Mouse (Mus musculus): ENCODE data around the gene Slc6a1.

Slc6a1 gene

DNA sequence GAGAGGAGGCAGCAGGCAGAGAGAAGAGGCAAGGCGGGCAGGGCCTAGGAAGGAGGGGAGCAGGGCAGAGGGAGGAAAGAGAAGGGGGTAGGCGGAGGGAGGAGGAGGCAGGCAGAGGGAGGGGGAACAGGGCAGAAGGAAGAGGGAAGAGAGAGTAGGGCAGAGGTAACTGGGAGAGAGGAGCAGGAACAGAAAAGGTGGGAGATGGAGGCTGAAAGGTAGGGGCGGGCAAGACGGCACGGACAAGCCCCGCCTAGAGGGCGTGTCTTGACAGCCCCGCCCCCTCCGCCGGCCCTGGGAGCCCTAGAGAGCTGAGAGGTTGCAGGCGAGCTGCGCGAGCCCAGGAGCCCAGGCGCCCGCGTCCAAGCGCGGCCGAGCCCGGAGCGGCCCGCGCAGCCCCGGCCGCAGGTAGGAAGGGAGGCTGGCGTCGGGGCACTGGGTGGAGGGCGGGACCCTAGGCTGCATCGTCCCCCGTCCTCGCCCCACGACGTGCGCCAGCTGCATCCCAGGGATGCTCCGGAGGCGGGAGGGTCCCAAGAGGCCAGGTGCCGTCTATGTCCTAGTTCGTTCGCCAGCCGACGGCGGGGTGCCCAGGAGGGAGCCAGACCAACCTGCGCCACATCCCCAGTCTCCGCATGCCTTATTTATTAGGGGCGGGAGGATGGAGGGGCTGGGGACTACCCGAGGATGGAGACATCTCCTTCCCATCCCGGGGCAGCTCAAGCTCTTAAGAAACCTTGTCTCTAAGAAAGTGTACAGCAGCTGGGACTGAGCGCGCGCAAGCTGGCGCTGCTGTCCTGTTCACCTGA, at the start of gene Slc6a1:
Slc6a1 (plus strand) TSS at position 167 of the 809 bp plus-strand sequence.
- in situ Hi-C loops (cut with MboI, MseI) = no loop called here

DNA sequence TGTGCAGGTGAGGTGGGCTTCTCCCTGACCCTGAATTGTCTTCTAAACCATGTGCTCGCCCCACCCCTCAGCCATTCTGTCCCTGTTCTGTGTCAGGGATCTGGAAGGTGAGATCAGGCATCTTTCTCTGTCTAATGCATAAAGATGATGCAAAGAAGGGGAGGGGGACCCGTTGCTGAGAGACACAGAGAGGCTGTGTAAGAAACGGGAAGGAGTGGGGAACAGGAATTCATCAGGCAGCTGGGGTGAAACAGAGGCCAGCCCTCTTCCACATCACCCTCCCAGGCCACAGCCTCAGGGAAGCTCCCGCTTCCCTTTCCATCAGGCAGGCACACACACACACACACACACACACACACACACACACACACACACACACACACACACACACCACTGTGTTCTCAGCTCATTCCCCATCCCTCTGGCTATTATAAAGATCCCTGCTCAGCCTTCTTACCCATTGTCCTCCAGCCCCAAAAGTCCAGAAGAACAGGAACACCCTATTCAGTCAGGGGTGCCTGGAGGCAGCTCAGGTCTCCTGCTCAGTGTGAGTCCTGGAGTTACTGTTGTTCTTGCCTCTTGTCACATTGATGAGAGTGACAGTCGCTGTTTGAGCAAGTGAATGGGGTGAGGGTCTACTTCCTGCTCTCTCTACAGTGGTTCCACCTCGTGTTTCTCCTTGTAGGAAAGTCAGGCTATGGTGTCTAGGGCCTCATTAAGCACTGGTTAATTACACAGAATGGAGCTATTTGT, 43.4 kb upstream of the Slc6a1 start:
- in situ Hi-C loops (cut with MboI, MseI) = no loop called here

DNA sequence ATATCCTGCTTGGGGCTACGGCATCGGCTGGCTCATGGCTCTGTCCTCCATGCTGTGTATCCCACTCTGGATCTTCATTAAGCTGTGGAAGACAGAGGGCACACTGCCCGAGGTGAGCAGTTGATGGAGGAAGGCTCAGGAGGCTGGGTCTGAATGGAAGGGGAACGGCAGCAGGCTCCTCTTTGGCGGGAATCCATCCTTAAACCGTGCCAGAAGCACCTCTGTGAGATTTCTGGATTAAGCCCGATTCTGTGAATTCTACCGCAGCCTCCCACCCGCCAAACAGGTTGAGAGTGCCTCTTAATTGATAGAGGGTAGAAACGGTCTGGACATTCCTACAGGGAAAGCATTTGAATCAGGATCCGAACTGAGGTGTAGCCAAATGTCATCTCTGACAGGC, 36.8 kb upstream of the Slc6a1 start:
- in situ Hi-C loops (cut with MboI, MseI) = no loop called here

DNA sequence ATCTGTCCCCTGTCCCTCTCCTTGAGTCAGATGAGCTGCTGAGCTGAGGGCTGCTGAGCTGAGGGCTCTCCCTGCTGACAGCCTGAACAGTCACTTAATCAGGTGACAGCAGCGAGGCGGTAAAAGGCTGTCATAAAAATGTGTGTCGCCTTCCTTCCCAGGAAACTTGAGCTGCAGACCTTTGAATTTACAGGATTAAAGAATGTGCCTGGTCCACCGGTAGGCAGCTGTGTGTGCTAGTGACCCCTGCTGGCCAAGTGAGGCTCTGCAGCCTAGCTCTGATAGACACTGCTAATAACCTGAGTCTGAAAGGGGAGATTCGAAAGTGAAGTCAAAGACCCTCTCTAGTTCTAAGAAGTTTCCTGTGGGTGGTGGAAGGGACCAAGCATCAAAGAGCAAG, 32.1 kb upstream of the Slc6a1 start:
- in situ Hi-C loops (cut with MboI, MseI) = no loop called here

DNA sequence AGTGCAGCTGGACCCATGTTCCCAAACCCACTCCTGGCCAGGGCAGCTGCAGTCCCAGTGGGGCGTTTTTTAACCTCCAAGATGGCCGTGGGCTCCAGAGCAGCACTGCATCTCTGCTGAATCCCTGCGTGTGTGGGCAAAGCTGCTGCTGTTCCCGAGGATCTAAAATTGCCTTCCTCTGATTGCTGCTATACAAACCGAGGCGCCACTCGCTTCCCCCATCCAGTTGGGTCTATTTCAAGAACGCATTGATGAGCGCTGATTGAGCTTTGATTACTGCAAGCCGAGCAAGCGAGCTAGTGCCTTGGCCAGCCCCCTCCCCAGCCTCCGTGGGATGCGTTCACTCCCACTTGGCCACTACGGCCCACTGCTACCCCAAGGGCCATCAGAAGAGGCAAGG, 27.5 kb upstream of the Slc6a1 start:
- in situ Hi-C loops (cut with MboI, MseI) = no loop called here

DNA sequence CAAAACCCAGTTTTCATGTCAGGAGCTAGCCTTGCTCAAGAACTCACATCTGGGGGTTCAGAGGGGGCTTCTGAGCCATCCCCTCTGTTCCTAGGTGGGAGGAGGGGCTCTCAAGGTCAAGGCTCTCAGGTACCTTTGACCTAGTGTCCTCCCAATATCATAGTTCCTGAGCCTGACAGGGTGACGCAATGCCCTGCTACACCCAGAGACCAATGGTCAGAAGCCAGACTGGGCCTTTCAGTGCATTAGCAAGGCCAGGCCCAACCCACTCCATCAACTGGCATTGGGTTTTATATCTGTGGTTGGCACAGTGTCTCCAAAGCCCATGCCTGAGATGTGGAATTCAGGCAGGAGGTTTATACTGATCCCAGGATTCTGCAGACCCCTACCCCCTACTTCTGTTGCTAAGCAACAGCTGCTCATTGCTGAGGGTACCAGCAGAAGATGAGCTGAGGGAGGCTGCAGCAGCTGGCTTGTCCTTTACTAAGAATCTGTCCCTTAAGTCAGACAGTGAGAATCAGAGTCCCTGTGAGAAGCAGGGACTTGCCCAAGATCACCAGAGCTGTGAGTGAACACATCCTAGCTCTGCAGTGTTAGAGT, 24.6 kb upstream of the Slc6a1 start:
- in situ Hi-C loops (cut with MboI, MseI) = no loop called here

DNA sequence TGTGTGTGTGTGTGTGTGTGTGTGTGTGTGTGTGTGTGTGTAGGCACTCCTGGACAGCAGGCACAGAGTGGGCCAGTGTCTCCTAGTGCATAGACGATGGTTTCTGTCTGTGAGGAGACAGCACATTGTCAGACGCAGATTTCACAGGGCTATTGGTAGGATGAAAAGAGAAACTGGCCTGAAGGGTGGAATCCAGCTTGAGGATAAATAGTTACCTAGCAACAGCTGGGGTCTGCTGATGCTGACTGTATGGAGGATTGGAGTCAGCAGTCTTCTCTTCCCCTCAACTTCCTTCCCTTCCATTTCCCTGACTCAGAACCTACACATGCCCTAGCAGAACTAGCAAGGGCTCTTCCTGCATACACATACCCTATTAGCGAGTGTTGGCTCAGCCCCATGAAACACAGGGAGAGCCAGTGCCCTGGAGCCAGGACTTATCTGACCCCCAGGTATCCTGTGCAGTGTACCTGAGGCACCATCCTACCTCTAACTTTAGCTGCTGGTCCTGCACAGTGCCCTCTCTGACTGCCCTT, 23.7 kb upstream of the Slc6a1 start:
- in situ Hi-C loops (cut with MboI, MseI) = no loop called here

DNA sequence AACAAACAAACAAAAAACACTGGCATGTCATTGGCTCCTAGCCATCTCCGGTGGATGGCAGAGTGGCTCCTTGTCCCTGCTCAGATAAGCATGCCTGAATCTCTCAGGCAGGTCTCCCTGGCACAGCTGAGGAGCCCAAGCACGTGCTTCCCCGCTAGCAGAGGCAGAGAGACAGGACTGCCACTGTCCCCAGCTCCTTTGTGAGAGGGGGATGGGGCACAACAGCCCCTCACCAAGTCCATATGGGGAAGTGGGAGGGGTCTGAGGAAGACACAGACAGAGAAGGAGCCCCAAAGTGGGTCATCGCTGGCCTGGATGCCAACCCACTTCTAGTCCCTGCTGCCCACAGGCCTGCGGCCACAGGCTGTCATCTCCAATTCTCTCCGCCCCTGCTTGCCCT, 20.8 kb upstream of the Slc6a1 start:
- in situ Hi-C loops (cut with MboI, MseI) = no loop called here

DNA sequence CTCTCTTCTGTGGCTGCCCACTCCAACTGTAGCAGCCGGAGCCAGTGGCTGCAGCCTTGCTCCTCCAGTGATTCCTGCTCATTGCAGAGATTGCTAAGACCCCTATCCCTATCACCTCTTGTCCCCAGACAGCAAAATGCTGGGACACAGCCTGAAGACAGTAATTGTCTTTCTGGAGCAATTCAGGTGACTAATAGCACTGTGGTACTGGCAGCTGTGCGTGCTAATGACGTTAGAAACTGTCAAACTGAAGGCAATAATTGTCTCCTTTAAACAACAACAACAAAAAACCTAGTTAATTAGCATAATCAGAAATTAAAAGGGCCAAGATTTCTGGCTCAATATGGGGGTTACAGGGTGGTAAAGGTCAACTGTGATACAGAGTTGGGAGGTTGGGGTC, 18.4 kb upstream of the Slc6a1 start:
- in situ Hi-C loops (cut with MboI, MseI) = no loop called here

DNA sequence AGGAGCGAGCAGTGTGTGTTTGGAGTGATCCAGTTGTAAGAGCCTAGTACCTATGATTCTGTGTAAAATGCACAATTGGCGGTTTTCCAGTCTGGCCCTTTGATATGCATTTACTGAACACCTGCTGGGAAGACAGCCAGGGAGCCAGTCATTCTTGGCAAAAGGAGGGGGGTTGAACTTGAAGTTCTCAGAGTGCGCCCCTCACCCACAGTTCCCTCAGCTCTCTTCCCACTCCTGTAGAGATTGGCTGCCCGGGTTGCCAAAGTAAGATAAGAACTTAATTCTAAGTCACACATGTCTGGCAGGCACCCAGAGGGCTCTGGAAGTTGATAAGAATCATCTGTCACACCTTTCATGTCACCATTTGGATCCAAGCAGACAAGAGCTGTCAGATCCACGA, 18.0 kb upstream of the Slc6a1 start:
- in situ Hi-C loops (cut with MboI, MseI) = no loop called here

DNA sequence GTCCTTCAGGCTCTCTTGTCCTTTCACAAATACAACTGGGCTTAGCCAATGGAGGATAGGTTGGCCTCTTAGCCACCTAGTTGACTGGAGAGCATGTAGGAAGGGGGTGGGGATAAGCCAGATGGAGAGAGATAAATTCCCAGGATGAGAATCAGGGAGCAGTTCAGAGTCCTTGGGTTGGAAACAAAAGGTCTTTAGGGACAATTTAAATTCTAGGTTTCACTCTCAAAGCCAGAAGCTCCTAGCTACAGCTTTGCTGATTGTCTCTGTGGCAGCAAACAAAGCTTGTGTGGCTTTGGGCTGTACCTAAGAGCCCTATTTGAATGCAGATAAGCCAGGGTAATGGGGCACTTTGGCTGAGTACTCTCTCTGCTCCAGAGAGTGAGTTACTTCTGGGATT, 16.2 kb upstream of the Slc6a1 start:
- in situ Hi-C loops (cut with MboI, MseI) = no loop called here

DNA sequence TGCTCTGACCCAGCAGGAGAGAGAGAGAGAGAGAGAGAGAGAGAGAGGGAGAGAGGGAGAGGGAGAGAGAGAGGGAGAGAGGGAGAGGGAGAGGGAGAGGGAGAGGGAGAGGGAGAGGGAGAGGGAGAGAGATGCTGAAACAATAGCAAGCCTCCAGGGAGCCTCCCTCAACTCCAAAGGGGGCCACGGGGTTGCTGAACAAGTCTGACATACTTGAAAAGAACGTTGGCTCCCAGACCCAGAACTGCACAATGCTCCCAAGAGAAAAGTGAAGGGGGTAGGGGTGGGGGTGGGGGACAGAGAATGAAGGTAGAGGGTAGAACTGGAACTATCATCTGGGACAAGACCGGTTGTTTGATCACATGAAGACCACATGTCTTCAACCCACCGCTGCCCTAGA, 14.5 kb upstream of the Slc6a1 start:
- in situ Hi-C loops (cut with MboI, MseI) = no loop called here

DNA sequence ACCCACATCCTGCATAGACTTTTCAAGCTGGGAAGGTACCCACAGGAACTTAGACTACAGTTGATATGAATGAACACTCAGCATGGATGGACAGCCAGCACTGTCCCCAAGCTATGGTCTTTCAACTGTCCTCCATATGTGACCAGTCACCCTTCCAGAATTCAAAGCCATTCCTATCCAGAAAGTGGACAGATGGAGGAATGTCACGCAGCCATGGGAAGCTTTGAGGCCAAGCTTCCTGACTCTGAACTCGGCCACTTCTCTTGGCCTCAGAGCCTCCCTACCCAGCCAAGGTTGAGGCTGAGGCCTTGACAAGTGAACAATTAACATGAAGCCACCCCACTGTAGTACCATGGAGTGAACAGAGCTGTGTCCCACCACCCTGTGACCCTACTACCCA, 12.8 kb upstream of the Slc6a1 start:
- in situ Hi-C loops (cut with MboI, MseI) = no loop called here

DNA sequence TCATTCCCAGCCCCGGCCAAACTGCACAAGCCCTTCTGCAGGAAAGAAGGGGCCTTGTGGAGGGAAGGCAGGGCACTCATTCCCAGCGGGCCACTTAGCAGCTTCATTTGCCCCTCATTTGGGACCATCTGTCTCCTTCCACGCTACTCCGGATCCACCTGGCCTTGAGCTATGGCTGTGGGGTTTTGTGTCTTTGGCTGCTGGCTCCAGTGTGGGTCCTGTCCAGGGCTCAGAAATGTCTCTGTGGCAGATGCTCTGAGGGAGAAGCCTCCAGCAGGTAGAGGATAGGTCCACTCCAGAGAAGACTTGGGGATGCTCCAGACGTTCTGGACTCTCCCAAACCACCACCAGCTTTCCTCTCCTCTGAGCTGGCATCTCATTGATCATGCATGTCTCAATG, 11.6 kb upstream of the Slc6a1 start:
- in situ Hi-C loops (cut with MboI, MseI) = no loop called here

DNA sequence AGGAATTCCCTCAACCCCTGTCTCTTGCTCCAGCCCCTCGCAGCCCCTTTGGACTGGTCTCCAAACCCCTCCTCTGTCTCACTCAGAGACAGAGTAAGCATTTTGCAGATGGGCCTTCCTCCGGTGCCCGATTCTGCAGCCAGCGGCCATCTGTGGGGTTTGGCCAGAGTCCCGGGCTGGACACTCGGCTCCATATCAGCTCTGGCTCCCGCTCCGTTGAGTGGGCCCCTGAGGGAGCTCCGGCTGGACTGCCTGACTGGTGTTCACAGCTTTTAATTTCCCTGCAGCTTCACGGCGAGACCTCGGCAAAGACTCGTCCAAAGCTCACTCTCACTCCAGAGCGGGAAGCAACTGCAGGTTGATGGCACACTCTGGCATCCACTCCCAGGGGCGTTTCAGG, 10.2 kb upstream of the Slc6a1 start:
- in situ Hi-C loops (cut with MboI, MseI) = no loop called here

DNA sequence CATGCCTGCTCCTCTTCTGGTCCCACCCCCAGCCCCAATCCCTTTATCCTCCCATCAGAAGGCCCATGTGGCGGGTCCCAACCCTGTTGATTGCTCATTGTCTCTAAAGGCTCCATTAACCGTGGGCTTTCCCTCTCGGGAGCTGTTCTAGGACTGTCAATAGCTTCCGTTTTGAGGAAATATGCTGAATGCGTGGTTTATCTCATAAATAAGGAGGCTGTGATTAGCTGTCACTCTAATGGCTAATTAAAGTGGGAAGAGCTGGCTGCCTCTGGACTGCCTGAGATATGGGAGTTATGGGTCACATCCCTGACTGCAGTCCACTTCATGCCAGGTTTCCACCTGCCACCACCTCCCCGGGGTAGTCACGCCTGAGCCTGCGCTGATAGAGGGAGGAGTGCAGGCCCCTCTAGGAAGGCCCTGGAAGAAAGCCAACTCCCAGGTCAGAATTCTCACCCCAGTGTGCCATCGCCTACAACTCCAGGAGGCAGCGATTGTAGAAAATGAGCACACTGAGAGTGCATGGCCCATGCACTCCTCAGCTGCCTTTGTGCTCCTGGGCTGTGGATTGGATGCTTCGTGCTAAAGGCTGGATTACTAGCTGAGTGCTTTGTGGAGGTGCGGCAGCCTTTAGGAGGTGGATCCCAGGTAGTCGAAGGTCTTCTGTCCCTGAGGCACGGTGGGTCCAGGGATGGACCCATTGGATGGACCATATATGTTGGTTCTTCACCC, 8.3 kb upstream of the Slc6a1 start:
- in situ Hi-C loops (cut with MboI, MseI) = no loop called here

DNA sequence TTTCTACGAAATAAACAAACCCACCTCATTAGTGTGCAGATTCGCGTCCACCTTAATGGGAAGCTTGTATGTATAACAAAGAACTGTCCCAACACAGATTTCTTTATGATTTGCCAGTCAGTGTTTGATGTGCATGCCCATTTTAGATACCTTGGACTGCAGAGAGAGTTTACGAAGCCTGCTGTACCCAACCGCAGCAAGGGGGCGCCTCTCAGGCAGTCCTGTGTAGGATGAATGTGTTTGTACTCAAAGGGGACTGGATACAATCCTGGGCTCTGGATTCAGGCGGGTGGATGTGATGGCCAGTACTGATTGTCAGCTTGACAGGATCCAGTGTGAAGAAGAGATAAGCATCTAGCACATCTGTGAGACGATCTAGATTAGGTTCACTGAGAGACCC, 6.6 kb upstream of the Slc6a1 start:
- in situ Hi-C loops (cut with MboI, MseI) = no loop called here

DNA sequence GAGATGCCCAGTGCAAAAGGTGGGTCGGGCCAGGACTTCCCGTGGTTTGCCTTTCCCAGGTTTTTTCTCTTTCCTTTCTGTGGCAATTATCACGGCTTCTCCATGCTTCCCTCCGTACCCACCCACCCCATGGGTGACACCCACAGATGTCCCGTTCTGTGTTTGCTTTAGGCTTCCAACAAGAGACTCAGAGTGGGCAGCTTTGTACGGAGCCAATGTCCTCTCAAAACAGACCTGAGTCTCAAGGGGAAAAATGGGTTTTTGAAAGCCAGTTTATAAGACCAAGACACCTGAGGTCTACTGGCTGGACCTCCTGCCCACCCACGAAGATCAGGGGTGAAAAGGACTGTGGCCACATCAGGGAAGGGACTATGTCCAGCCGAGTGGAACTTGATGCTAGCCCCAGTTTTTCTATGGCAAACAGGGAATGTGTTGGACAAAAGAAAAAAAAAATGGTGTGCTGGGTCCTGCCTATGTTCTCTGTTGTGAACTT, 889 bp downstream of the Slc6a1 start:
- in situ Hi-C loops (cut with MboI, MseI) = no loop called here

DNA sequence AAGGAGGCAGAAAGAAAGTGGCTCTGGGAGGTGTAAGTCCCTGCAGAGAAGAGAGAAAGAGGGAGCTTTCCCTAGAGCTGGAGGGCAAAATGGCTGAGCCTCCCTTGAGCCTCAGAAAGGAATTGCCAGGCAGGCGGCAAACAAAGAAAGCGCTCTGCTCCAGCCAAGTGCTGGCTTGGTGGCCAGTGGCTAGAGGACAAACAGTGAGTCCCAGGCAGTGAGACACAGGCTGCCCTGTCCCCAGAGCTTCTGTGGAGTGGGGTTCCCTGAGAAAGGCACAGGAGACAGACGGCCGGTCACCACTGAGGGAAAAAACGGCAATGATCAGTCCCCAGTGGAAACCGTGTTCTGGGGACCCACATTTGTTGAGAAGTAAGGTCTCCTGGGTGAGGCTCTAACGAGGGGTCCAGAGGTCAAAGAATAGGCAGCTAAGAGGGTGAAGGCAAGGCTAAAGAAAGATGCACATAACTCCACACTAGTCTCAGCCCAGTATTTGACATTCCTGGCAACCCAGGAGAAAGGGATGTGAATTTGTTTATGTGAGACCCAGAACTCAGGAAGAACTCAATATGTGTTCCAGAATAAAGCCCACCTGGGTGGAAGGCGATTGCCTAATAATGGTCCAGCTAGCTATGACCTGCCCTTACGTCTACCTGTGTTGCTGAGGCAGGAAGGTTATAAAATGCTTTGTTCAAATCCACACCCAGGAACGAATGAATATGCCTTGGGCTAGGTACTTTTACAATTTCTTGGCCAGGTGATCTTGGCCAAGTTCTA, 1.7 kb downstream of the Slc6a1 start:
- in situ Hi-C loops (cut with MboI, MseI) = no loop called here

DNA sequence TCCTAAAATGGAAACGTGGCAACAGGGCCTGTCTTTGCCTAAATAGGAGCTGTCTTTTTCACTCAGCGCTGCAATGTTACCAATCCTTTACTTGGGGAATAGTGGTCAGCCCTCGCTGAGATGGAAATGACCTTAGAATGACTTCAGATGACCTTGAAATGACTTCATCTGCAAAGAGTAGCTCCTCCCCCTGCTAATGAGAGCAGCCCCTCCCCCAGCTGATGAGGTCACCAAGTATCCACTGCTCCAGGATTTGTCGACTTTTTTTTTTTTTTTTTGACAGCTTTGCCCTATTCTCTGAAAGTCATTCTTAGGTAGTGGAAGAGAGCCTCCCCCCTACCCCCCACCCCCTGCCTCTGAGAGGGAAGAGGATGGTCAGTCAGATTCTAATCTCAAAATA, 3.0 kb downstream of the Slc6a1 start:
- in situ Hi-C loops (cut with MboI, MseI) = no loop called here

DNA sequence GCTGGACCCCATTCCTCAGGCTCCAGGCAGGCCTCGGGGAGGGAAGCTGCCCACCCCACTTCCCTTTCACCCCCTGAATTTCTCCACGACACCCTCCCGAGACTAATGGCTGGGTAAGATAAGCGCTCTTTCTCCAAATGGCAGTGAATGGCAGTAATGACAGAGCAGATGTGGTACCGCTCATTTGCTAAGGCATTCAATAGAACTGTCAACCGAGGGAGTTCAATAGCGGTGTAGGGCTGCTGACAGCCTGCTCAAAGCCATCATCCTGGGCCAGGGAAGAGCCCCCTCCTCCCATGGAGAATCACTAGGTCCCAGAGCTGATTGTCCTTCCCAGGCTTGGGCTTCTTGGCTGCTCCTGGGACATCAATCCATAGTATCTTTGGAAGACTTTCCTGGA, 6.7 kb downstream of the Slc6a1 start:
- in situ Hi-C loops (cut with MboI, MseI) = no loop called here

All from regulatory T cell (primary cell).